Mouse (Mus musculus): Measurements from ENCODE around the gene 1700001C02Rik. TPM values are rescaled to one million over a fixed set of nuclear protein-coding genes. Genes with fewer than 3 reads are reported as not detected.

The 1700001C02Rik gene
- polyA plus RNA-seq, 1 experiment from 2014 or later, result not detected

DNA sequence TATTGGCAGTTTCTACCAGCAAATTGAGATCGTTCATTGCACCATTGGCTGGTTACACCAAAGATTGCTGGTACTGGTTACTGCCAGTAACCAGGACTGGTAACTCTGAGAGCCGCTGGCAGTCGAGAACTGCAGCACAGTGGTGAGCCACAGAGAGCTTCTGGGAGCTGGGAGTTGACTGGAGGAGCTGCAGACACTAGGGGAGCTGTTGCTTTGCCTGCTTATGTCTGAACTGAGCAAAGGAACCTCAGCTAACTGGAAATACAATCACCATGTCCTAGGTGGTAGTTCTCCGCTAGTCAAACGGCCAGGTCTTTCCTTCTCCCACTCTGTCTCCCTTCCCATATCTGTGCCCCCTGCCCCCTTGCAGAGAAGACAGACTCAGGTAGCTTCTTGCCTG, 23.7 kb upstream of the 1700001C02Rik start:
- H3K27ac ChIP-seq (ENCODE audit: low read depth), result no peak overlapping the region
- H3K4me3 ChIP-seq (ENCODE audit: low read depth, low read length), result no peak overlapping the region
- H3K27me3 ChIP-seq (ENCODE audit: insufficient read depth, low read length), result no peaks in the 10 kb centered on the region
- H3K9ac ChIP-seq, result no peak overlapping the region
- H3K9me3 ChIP-seq (ENCODE audit: low read depth, low read length), result no peaks in the 10 kb centered on the region
- H3K4me1 ChIP-seq (ENCODE audit: insufficient read depth), result peaks cover 2% of the 10 kb centered on the region; the same call in 1 of the 2 replicates
- peak; percentile 60 for TF ChIP-seq CTCF (IDR thresholded peaks at IDR 0.05; ENCODE audit: low read depth)
- ATAC-seq (ENCODE audit: insufficient read depth), result no peak
- H3K36me3 ChIP-seq (ENCODE audit: insufficient read depth), result no peaks in the 10 kb centered on the region
- peak; percentile 38 for DNase-seq
- no peak overlapping the region for H3K4me2 ChIP-seq
- 58% methylated on average over 5 of the region's 5 CpGs for WGBS

DNA sequence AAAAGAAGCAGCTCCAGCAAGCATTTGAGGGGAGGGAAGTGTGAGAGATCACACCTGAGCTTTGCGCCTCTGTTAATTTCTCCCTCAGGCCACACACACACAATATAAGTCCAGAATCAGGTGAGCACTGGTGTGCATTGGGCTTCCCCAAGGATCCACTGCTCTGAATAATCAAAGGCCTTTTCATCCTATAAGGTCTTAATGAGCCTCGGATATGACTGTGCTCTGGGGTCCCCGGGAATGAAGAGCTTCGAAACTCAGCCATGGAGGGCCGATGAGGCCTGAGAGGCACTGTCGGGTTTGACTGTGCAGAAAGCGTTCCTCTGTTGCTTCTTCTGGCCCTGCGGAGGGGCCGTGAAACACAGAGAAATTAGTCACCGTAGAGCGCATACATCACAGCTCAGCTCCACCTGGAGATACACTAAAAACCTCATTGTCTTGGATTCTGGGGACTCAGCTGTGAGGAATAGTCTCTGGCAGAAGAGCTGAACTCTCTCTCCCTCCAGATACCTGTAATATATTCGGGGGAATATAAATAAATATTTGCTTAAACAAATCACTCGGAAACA, 21.4 kb upstream of the 1700001C02Rik start:
- Histone ChIP-seq H3K9me3 (ENCODE audit: low read depth, low read length) (no peaks in the 10 kb centered on the region), H3K36me3 (ENCODE audit: insufficient read depth) (no peaks in the 10 kb centered on the region), H3K4me1 (ENCODE audit: insufficient read depth) (peaks cover 2% of the 10 kb centered on the region; the same call in 1 of the 2 replicates), H3K27ac (ENCODE audit: low read depth) (no peak overlapping the region), H3K9ac (no peak overlapping the region), H3K4me2 (no peak overlapping the region), H3K4me3 (ENCODE audit: low read depth, low read length) (no peak overlapping the region), H3K27me3 (ENCODE audit: insufficient read depth, low read length) (no peaks in the 10 kb centered on the region)
- no peak for TF ChIP-seq CTCF (IDR thresholded peaks at IDR 0.05; ENCODE audit: low read depth)
- ATAC-seq (ENCODE audit: insufficient read depth) (no peak), DNase-seq (no peak)
- WGBS, result 81% methylated on average over 13 of the region's 13 CpGs

DNA sequence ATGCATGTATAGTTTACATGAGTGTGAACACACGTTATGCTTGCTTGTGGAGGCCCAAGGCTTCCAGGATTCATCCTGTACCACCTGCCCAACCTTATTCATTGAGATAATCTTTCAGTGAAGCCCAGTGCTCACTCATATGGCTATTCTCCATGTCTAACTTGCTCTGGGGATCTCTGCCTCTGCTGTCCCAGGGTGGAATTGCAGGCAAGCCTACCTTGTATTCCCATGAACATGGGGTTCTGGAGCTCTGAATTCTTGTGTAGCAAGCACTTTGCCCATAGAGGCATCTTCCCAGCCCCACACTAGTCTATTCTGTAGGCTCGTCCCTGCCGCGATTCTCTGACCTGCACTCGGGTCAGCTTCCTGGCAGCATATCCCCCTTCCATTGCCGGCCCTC, 9.8 kb upstream of the 1700001C02Rik start:
- H3K4me1 ChIP-seq (ENCODE audit: insufficient read depth), result no peaks in the 10 kb centered on the region
- no peaks in the 10 kb centered on the region for H3K36me3 ChIP-seq (ENCODE audit: insufficient read depth)
- no peaks in the 10 kb centered on the region for H3K9me3 ChIP-seq (ENCODE audit: low read depth, low read length)
- 42% methylated on average over 6 of the region's 6 CpGs for WGBS
- no peaks in the 10 kb centered on the region for H3K27me3 ChIP-seq (ENCODE audit: insufficient read depth, low read length)
- no peak overlapping the region for H3K4me2 ChIP-seq
- no peak overlapping the region for H3K4me3 ChIP-seq (ENCODE audit: low read depth, low read length)
- peak; percentile 47 for DNase-seq
- ATAC-seq (ENCODE audit: insufficient read depth), result no peak
- peak; percentile 67 for TF ChIP-seq CTCF (IDR thresholded peaks at IDR 0.05; ENCODE audit: low read depth)
- H3K9ac ChIP-seq, result no peak overlapping the region
- no peak overlapping the region for H3K27ac ChIP-seq (ENCODE audit: low read depth)

DNA sequence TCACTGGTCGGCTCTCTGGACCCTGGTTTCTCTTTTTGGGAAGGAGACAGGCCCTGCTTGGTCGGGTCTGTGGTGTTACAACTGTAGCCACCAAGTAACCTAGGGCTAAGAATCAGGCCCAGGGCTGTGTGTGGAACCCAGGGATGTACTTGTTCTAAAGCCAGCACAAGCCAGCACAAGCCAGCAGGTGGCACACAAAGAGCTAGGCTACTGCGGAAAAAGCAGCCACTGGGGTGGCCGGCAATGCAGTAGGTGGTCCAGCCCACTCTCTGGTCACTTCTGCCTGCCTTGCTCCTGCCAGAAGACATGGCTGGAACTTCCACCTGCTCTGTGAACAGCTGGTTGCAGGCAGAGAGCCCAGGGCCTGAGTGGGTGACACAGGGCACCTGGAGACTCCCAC, 5.7 kb upstream of the 1700001C02Rik start:
- TF ChIP-seq CTCF (IDR thresholded peaks at IDR 0.05; ENCODE audit: low read depth), result peak; percentile 59
- 23% methylated on average over 4 of the region's 4 CpGs for WGBS
- DNase-seq, result peak; percentile 65
- Histone ChIP-seq H3K9ac (no peak overlapping the region), H3K4me2 (no peak overlapping the region), H3K4me3 (ENCODE audit: low read depth, low read length) (no peak overlapping the region), H3K27ac (ENCODE audit: low read depth) (no peak overlapping the region), H3K4me1 (ENCODE audit: insufficient read depth) (0 out of 2 replicates have a peak, but pooled peaks cover 2% of the 10 kb centered on the region), H3K9me3 (ENCODE audit: low read depth, low read length) (no peaks in the 10 kb centered on the region), H3K36me3 (ENCODE audit: insufficient read depth) (no peaks in the 10 kb centered on the region), H3K27me3 (ENCODE audit: insufficient read depth, low read length) (peaks cover under 1% of the 10 kb centered on the region; the same call in 1 of the 2 replicates)
- ATAC-seq (ENCODE audit: insufficient read depth), result peak; percentile 42; the same call in 1 of the 2 replicates

DNA sequence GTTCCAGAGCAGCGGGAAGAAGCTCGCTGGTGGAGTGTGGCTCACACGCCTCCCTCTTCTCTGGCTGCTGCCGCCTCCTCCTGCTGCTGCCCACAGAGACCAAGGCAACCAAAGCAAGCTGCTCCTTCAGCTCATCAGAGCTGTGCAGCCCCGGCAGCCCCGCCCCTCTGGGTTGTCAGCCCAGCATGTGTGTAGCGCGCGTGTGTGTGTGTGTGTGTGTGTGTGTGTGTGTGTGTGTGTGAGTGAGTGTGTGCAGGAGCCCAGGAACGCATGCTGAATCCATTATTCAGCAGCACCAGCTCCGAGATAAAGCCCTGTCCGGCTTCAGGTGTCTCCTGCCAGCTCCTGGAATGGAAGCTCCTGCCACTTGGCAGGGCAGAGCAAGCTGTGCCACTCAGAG, 4.0 kb upstream of the 1700001C02Rik start, which contains the start of gene Otof:
TSS of gene Otof (minus strand) at position 112 of the 400 bp plus-strand sequence.
- no peaks in the 10 kb centered on the region for H3K36me3 ChIP-seq (ENCODE audit: insufficient read depth)
- WGBS, result 9% methylated on average over 12 of the region's 12 CpGs
- no peak within 1 kb of the TSS for H3K4me3 ChIP-seq (ENCODE audit: low read depth, low read length)
- peaks cover 11% of the 10 kb centered on the region; the same call in 1 of the 2 replicates for H3K27me3 ChIP-seq (ENCODE audit: insufficient read depth, low read length)
- 0 out of 2 replicates have a peak, but pooled peaks cover 2% of the 10 kb centered on the region for H3K4me1 ChIP-seq (ENCODE audit: insufficient read depth)
- ATAC-seq (ENCODE audit: insufficient read depth), result peak; percentile 80
- no peaks in the 10 kb centered on the region for H3K9me3 ChIP-seq (ENCODE audit: low read depth, low read length)
- no peak within 1 kb of the TSS for H3K27ac ChIP-seq (ENCODE audit: low read depth)
- no peak within 1 kb of the TSS for H3K4me2 ChIP-seq
- H3K9ac ChIP-seq, result no peak within 1 kb of the TSS
- TF ChIP-seq CTCF (IDR thresholded peaks at IDR 0.05; ENCODE audit: low read depth), result no peak
- peak; percentile 76 for DNase-seq

DNA sequence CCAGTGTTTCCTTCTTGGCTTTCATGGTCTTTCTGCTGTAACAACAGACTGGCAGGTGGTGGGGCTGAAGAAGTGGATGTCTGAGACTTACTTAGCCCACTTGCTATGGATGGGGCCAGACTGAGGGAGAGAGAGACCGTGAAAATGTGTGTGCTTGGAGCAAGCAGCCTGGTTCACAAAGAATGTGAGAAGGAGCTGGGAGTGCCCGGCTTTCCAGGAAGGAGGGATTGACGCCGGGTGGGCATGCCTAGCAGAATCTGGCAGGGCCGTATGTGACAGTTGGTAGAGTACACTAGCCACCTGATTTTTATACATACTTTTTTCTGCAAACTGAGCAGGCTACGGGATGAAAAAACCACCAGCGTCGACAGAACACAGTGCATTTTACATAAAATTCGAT, 468 bp downstream of the 1700001C02Rik start:
- peak overlapping the region; percentile 61 for H3K4me2 ChIP-seq

DNA sequence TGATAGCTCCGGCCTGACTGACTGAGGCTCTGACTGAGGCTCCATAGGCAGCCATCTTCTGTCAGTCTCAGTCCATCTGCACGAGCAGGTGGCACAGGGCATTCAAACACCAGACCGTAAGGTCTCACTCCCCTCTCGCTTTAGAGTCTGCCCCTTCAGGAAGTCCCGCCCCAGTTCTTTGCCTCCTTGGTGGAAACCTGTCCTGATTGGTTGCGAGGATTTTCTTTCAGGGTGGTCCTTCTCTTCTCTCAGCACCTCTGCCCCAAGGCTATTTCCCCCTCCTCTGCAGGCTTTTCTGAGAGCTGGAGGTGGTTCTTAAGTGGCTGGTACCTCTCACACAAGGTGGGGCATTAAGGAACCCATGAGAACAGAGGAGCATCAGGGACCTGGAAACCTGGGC, 4.6 kb downstream of the 1700001C02Rik start:
- Histone ChIP-seq H3K36me3 (ENCODE audit: insufficient read depth) (no peaks in the 10 kb centered on the region), H3K9ac (no peak overlapping the region), H3K27me3 (ENCODE audit: insufficient read depth, low read length) (peaks cover 7% of the 10 kb centered on the region; the same call in 1 of the 2 replicates), H3K4me1 (ENCODE audit: insufficient read depth) (no peaks in the 10 kb centered on the region), H3K4me3 (ENCODE audit: low read depth, low read length) (no peak overlapping the region), H3K9me3 (ENCODE audit: low read depth, low read length) (no peaks in the 10 kb centered on the region), H3K27ac (ENCODE audit: low read depth) (no peak overlapping the region), H3K4me2 (no peak overlapping the region)
- DNase-seq, result no peak
- 50% methylated on average over 6 of the region's 6 CpGs for WGBS
- TF ChIP-seq CTCF (IDR thresholded peaks at IDR 0.05; ENCODE audit: low read depth), result no peak
- ATAC-seq (ENCODE audit: insufficient read depth), result no peak

More for the DNA sequence above, 468 bp downstream of the 1700001C02Rik start:
- no peaks in the 10 kb centered on the region for H3K36me3 ChIP-seq (ENCODE audit: insufficient read depth)
- H3K27me3 ChIP-seq (ENCODE audit: insufficient read depth, low read length), result peaks cover 11% of the 10 kb centered on the region; the same call in 1 of the 2 replicates
- H3K9ac ChIP-seq, result 0 out of 2 replicates have a peak overlapping the region, but pooled peaks have one; percentile 13
- WGBS, result 29% methylated on average over 9 of the region's 9 CpGs
- H3K9me3 ChIP-seq (ENCODE audit: low read depth, low read length), result no peaks in the 10 kb centered on the region
- ATAC-seq (ENCODE audit: insufficient read depth), result no peak
- peak overlapping the region; percentile 26 for H3K4me3 ChIP-seq (ENCODE audit: low read depth, low read length)
- DNase-seq, result peak; percentile 22
- H3K27ac ChIP-seq (ENCODE audit: low read depth), result no peak overlapping the region
- no peak for TF ChIP-seq CTCF (IDR thresholded peaks at IDR 0.05; ENCODE audit: low read depth)
- 0 out of 2 replicates have a peak, but pooled peaks cover 2% of the 10 kb centered on the region for H3K4me1 ChIP-seq (ENCODE audit: insufficient read depth)

Data from lung, embryonic 14.5 days (tissue).